Mouse (Mus musculus) right cerebral cortex, adult 18-20 months (tissue): ENCODE measurements around the gene Rabgap1l.

Experiments
- DNase-seq: peaks from one replicate; pipeline ENCODE4 v3.0.0; 2022; ENCODE audit warnings: mixed read lengths

Gene Rabgap1l

DNA sequence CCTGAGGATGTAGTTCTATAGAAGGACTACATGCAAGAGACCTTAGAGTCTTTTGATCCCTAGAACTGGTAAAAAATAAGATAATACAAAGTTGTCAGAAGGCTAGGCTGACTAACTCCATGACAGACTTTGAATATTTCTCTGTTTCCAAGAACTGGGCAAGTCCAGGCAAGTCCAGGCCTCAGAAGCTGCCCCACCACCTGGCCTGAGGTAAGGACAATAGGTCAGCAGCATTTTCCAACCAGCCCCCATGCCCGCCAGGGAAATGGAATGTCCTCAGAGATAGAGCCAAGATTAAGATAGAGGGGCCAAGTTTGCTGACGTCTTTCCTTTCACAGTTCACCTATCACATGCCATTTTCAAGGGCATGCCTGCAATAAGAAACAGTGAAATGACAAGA lies 517.8 kb downstream of the Rabgap1l start:
- DNase-seq: no peak

DNA sequence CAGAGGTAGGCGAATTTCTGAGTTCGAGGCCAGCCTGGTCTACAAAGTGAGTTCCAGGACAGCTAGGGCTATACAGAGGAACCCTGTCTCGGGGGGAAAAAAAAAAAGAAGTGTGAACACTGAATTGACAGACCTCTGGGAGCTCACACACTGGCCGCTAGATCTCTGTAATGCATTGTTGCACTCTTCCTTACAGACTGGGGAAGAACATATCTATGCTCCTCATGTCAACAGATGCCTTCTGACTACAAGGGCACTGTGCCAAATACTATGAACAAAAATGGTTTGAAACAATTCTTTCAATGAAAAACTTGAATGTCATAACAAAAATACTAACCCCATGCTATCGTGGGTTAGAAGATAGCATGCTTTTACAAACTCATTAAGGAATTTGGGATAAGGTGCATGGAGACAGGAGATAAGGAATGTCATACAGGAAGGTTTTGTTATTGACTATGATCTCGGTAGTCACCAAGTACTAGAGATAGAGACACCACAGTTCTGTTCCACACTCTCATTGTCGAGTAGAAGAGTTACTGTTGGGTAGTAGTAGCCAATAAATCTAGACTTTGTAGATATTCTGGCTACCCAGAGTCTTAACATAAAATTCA lies 519.8 kb downstream of the Rabgap1l start:
- no peak for DNase-seq

DNA sequence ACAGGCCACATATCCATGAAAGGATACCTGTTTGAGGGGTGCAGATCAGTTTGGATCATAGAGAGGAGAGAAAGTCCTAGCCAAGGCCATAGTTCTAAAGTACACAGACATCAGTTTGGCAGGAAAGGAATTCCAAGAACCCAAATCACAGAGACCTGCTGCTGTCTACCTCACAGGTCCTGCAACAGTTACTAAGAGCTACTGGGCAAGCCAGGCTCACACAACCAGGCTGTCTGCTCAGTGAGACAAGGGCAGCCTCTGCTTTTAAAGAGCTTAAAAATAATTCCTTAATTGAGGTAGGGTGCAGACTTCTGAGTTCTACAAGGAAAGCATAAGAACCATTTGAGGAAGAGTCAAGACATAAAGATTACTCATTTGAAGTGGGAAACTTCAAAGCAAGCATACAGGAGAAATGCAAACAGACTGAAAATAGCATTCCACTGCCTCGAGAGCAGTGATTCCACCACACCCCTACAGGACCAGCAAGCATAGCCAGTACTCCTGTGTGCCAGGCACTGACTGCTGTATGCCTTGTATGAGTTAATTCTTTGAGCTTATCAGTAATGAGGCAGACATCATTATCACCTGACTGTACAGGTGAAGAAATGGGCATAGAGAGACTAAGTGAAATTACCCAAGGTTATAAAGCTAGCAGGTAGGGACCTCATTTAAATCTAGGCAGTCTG lies 521.6 kb downstream of the Rabgap1l start:
- no peak for DNase-seq

DNA sequence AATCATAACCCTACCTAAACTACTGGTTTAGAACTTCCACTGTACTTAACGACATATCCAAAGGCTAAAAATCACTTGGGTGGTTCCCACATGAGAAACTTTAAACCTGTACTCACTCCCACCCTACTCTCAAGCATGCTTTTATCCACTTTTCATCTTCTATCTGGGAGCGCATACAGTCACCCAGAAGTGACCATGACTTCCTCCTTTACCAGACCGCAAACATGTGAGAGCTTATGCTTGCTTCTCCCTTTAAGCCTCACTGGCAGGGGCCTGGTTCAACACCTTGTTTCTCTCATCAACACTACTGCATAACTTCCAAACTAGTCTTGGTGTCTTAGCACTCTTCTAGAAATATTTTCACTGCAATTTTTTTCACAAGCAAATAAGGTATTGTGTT lies 524.7 kb downstream of the Rabgap1l start:
- no peak for DNase-seq

DNA sequence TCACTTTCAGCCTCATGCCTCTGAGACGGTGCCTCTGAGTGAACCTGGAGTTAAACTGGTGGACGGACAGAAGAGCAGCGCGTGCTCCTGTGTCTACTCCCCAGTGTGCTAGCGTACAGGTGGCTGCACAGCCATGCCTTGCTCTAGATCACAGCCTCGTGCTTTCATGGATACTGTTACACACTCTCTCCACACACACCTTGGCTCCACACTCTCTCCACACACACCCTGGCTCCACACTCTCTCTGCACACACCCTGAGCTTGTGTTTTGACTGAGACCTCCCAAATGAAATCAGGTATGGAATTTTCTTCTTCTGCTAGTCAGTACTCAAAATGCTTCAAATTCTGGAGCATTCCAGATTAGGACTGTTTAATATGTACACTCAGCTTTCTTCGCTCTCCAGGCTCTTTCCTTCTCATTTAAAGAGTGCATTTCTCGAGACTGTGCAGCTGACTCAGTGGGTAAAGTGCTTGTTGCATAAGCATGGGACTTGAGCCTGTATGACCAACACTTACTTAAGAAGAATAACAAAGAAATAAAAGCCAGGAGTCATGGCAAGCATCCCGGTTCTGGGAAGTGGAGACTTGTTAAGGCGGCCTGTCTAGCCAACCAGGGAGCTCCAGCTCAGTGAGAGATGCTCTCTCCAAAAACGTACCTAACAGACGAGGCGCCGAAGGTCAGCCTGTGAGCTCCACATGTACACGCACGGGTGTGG lies 529.2 kb downstream of the Rabgap1l start:
- no peak for DNase-seq

DNA sequence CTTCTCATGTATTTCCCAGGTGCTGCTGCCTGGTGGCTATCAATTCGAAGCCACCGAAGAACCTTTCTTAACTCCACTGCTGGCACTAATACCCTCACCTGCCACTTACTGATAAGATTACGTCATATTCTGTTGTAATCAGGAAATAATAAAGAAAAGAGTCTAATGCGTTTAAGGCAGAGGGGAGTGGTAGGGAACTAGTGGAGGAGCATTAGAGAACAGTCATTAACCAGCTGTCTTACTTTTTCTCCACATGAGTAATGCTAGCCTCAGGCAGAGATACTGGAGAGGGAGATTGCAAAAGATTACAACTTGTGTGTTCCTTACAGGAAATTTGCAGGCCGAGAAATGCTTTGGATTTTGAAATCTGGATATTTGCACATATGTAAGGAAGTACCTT lies 530.0 kb downstream of the Rabgap1l start:
- no peak for DNase-seq

DNA sequence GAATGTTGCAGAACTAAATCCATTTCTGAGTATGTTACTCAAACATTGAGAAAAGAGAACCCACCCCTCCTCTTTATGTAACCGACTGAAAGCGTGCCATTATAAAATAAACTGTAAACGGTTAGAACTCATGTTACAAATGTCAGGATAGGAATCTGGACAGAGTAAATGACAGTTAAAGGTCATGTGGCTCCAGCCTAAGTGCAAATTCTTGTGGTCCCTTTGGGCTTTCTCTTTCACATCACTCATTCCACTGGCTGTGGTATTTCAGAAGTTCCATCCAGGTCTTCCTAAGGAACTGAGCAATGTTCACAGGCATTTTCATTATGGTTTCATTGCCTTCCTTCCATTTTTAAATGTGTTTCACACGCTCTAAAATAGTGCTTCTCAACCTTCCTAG lies 530.6 kb downstream of the Rabgap1l start:
- DNase-seq: no peak

DNA sequence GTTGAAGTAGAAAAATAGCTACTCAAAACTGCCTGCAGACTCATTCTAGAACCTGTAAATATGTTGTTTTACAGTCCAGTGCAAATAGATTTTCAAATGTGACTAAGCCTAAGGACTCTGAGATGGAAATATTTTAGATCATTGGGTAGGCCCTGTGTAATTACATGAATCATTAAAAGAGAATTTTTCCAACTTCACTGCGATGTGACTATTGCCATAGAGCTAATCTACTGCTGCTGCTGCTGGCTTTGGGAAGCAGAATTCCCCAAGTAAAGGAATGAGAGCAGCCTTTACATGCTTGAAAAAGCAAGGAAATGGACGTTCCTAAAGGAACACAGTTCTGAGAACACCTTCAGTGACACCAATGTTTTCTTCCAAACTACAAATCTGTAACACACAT lies 531.2 kb downstream of the Rabgap1l start:
- no peak for DNase-seq

DNA sequence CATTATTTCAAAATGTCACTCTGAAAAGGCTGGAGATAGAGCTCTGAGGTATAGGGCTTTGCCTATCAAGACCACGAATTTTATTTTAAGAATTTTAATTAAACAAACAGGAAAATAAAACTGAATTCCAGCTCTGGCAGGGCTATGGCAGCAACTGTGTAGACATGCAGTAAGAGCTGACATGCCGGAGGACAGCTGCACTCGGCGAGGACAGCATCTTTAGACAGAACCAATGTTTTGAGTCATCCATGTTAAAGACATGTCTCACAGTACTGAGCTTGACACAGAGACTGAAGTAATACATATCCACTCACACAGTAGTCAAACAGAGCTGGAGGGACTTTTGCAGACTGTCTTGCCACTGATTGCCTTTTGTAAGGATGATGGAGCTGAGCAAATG lies 532.4 kb downstream of the Rabgap1l start:
- DNase-seq: no peak

DNA sequence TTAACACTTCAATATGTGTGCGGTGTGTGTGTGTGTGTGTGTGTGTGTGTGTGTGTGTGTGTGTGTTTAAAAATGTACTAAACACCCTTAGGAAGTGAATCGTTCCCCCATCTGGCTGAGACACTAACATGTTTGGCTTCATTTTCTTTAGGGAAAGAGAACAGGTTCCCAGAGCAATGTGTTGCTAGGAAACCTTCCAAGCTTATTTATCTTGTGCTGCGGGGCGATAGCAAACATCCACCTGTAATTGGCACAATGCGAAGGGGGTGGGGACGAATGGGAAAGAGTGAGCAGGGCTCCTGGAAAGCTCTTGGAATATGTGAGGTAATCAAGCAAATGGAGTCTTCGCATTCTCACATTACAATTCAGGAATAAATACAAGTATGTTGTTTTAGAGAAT lies 533.1 kb downstream of the Rabgap1l start:
- no peak for DNase-seq

DNA sequence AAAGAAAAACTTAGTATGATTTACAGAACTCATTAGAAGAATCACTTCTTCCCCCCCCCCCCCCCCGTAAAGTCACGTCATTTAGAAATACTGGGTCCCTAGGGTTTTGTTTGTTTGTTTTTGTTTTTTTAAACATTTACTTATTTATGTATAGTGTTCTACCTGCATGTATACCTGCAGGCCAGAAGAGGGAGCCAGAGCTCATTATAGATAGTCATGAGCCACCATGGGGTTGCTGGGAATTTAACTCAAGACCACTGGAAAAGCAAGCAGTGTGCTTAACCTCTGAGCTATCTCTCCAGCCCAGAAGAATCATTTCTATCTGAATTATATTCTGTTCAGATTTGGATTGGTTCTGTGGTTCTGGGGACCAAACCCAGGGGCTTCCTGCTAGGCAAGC lies 539.9 kb downstream of the Rabgap1l start:
- no peak for DNase-seq

DNA sequence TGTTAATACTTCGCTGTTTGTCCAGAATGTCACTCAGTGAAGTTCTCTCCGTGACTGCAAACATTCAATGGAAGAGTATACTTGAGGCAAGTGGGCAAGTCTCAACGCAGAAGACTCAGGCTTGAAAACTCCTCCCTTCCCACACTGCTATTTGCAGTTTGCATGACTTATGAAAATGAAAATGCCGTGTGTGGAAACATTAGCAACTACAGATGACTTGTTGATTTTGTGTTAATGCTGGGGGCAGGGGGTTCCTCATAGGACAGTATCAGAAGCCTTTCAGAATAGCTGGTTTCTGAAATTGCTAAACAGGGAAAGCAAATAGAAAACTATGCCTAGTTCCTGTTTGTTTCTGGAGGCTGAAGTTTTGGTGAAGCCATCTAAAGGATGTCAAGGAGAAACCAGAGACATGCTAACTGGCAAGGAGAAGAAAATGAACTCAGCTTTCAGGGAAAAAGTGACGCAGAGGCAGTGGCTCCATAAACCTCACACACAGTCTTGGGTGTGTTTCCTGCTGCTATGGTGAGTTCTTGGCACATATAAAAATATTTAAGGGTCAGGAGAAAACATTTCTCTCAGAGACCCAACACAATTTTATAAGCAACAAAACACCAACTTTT lies 541.5 kb downstream of the Rabgap1l start:
- no peak for DNase-seq

DNA sequence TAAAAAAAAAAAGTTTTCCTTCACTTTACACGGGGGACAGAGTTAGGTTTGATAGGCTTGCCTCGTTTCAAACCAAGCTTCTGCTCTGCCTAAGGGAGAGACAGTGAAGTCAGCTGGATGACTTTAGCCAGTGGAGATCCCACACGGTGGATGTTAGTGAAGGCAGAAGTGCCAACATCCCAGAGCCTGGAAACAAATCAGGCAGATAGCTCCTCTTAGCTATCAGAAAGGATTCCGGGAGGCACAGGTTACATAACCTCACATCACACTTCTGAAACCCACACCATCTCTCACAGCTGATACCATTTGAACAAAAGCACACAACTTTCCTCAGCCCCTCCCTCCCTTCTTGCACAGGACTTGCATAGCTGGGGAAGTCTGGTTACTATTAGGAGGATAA lies 542.2 kb downstream of the Rabgap1l start:
- DNase-seq: no peak

DNA sequence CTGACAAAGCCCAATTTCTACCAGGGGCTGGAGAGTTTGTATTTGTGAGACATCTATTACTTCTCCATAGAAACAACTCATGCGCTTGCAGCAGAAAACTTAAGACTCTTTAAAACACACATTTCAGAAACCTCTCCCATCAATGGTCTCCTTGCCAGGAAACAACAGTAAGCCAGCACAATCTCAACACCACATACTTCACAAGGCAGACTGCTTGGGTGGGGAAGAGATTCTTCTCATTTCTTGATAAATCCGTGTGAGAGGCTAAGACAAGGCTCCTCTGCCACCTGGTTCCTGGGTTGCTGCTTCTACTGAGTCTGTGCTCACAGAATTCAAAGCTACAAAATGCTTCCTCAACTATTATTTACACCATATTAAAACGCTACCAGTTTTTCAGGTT lies 543.2 kb downstream of the Rabgap1l start:
- DNase-seq: no peak

DNA sequence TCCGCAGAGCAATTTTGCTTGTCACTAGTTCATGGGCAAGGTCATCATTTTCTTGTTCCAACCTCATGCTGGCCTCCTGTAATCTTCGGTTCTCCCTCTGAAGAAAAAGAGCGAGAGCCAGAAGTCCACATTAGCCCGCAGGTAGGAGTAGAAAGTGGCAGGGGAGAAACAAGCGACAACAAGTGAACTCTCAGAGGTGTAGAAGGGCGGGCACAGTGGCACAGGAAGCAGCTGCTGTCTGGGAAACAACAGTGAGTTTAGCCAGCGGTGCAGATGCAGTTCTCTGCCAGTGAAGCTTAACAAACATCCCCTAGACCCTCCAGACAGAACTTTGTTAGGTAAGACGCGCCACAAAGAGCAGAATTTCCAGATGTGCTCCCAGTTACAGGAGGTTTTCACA lies 545.5 kb downstream of the Rabgap1l start:
- DNase-seq: no peak

DNA sequence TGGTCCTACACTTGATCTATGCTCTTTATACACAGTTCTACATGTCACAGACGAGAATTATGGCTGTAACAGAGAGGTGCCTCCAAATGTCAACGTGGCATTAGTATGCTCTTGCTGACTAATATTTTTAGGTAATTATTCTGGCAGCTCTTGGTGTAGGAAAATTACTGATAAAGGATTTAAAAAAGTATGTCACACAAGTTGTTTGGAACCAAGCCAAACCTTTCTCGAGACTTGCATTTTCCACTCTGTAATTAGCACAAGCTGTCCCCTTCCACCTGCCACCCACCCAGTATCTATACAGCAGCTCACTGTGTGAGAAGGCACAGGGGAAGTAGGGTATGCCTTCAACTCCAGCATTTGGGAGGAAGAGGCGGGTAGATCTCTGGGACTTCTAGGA lies 546.2 kb downstream of the Rabgap1l start:
- peak; percentile 37 for DNase-seq

DNA sequence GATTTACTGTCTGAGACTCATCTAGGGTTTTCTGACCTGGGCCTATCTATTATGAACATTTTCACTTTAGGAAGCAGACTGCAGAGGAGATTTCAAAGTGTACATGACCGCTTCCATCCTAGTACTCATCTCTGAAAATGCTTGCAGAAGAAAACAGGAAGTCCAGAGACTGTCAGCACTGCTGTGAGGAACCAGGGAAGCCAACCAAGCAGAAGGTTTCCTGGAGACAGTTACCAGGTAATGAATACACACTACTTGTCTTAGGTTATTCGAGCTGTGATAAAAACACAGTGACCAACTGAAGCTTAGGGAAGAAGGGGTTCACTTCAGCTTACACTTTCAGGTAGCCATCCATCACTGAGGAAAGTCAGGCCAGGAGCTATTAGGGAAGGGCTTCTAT lies 547.1 kb downstream of the Rabgap1l start:
- no peak for DNase-seq

DNA sequence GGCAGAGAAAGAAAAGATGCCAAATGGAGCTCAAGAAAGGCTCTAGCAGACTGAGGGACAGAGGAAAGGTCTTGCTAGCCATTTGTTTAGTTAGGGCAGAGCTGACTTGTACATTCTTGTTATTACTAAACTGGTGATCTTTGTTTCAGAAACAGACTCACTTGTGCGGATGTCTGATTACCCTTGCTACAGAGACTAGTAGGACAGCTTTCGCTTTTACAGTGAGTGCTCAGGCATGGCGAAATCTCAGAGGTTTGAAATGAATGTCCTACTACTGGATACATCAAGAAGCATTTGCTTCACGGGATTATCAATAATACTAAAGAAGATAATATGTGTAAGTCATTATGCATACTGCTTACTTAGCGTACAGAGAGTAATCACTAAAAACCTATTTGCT lies 548.3 kb downstream of the Rabgap1l start:
- no peak for DNase-seq

DNA sequence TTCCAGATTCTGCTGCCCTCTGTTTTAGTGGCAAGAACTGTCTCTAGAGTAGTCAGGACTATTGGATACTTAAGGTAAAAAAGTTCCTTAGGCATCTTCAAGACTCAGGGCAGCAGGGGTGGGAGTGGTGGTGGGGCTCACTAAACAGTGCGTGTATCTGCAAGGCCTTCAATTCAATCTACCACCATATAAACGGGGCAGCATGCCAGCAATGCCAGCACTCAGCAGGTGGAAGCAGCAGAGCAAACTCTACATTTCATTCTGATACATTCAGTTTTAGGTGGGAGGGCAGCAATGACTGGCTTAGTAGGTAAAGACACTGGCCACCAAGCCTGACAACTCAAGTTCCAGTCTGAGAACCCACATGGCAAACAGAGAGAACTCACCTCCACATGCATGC lies 552.9 kb downstream of the Rabgap1l start:
- DNase-seq: no peak

DNA sequence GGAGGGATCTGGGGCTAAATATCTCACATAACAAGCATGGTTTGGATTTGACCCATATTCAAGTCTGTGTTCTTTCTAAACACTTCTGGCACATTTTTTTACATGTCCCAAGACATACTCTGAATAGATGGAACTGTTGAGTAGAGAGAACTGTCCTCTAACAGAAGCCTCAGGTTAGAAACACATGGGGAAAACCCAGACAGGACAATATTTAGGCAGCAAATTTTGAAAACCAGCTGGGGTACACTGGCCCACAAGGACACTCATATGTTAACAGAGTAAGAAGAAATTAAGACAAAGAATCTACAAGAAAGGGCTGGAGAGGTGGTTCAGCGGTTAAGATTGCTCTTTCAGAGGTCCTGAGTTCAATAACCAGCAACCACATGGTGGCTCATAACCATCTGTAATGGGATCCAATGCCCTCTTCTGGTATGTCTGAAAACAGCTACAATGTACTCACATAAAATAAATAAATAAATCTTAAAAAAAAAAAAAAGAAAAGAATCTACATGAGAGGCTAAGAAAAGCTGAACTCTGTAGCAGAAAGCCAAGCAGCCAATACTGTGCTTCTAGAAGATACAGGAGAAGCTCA lies 554.1 kb downstream of the Rabgap1l start:
- no peak for DNase-seq

DNA sequence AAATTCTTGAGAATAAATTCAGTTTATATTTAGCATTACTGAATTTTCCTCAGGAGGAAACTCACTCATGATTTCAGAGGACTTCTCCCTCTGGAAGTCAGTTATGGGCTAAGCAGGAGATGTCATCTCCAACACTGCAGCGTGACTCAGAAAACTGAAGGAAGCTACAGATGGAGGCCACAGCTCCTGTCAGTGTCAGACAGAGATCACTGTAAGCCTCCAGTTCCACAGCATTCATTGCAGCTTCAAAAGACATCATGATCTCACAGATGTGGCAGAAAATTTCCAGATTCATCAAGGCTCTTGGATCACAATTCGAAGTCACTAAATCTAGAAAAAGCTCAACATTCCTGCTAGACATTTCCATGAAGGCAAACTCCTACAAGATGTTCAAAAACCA lies 555.0 kb downstream of the Rabgap1l start:
- no peak for DNase-seq

DNA sequence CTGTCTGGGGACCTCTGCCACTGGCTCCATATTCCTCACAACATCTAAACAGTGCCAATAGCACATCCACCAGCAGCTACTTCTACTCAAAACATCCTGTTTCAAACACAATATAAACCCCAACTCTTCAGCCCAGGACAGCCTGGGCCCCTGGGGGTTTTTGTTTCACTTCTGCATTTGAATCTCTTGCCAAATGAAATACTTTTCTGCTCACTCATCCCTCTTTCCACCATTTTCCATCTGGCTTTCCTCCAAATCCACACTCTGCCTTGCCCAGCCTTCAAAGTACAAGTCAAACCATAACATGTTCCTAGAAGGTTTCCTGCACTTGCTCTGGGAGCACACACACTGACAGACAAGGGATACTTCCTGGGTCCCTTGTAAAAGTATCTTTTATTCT lies 559.1 kb downstream of the Rabgap1l start:
- no peak for DNase-seq

DNA sequence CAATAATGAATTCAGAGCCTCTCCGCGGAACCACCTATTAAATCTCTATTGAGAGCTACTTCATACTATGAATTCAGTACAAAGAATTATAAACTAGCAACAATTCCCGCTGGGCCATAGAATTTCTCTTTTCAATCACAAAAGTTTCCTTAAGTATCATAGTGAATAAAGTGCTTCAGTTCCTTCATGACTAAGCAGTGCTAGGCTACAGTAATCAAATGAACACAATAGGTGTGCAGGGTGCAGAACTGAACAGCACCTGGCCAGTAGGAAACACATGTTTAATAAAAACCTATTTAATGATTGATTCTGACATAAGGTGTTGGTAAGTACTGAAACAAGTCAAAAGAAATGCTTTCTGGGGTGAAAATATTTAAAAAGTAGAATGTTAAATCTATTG lies 560.9 kb downstream of the Rabgap1l start:
- DNase-seq: no peak

DNA sequence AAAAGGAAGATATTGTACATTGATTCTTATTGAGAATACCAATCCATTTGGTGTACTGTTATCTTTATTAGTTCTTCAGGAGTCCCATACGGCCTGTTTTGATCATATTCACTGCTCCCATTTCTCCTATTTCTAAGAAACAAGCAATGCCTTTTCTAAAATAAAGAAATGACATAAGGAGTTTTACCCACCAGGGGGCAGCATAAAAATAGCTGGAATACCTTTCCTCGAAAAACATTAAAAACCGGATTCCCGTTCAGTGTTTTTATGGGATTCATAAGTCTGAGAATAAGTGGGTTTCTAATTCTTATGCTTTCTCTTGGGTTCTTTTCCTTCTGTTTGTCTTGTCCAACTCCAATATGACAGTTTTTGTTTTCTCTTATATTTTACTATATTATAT lies 562.0 kb downstream of the Rabgap1l start:
- no peak for DNase-seq
